Mouse (Mus musculus): Measurements from ENCODE around the gene Smpd4.

The Smpd4 gene

GRCm38 (mm10) chr16:17638036-17638628 lies 19.0 kb downstream of the Smpd4 start:
- no peak for DNase-seq (ENCODE audit: low spot score)

- no peak for DNase-seq (ENCODE audit: low spot score)
Observed at GRCm38 (mm10) chr16:17639081-17639480, 19.9 kb downstream of the Smpd4 start.

- DNase-seq (ENCODE audit: low spot score), result no peak
Observed at GRCm38 (mm10) chr16:17639951-17640350, 20.8 kb downstream of the Smpd4 start.

- DNase-seq (ENCODE audit: low spot score), result no peak
Observed at GRCm38 (mm10) chr16:17640706-17641105, 21.6 kb downstream of the Smpd4 start.

- DNase-seq (ENCODE audit: low spot score), result no peak
Observed at GRCm38 (mm10) chr16:17641301-17641700, 22.1 kb downstream of the Smpd4 start.

GRCm38 (mm10) chr16:17642311-17642710 lies 23.2 kb downstream of the Smpd4 start:
- no peak for DNase-seq (ENCODE audit: low spot score)

- DNase-seq (ENCODE audit: low spot score), result no peak
Observed at GRCm38 (mm10) chr16:17643437-17643990, 24.4 kb downstream of the Smpd4 start.

- no peak for DNase-seq (ENCODE audit: low spot score)
Observed at GRCm38 (mm10) chr16:17646310-17647114, 27.4 kb downstream of the Smpd4 start, which contains the start of gene Ccdc74a. TSS of gene Ccdc74a (plus strand) at chr16:17646470.

GRCm38 (mm10) chr16:17647156-17647555 lies 28.0 kb downstream of the Smpd4 start:
- no peak for DNase-seq (ENCODE audit: low spot score)

GRCm38 (mm10) chr16:17647566-17648340 lies 28.6 kb downstream of the Smpd4 start:
- no peak for DNase-seq (ENCODE audit: low spot score)

GRCm38 (mm10) chr16:17649925-17650605 lies 30.9 kb downstream of the Smpd4 start:
- DNase-seq (ENCODE audit: low spot score), result no peak

GRCm38 (mm10) chr16:17650711-17651110 lies 31.6 kb downstream of the Smpd4 start:
- no peak for DNase-seq (ENCODE audit: low spot score)

- no peak for DNase-seq (ENCODE audit: low spot score)
Observed at GRCm38 (mm10) chr16:17652607-17653006, 33.5 kb downstream of the Smpd4 start.

GRCm38 (mm10) chr16:17653601-17654000 lies 34.4 kb downstream of the Smpd4 start:
- no peak for DNase-seq (ENCODE audit: low spot score)

GRCm38 (mm10) chr16:17654188-17654795 lies 35.1 kb downstream of the Smpd4 start:
- DNase-seq (ENCODE audit: low spot score), result no peak

GRCm38 (mm10) chr16:17656212-17656871 lies 37.2 kb downstream of the Smpd4 start:
- DNase-seq (ENCODE audit: low spot score), result no peak

GRCm38 (mm10) chr16:17665568-17665967 lies 46.4 kb downstream of the Smpd4 start:
- no peak for DNase-seq (ENCODE audit: low spot score)

- no peak for DNase-seq (ENCODE audit: low spot score)
Observed at GRCm38 (mm10) chr16:17669886-17670285, 50.7 kb downstream of the Smpd4 start.
